Mouse (Mus musculus) urinary bladder, adult 18-20 months (tissue): ENCODE data around the gene Srrm3.
A peak's percentile ranks its signal among the peaks of the same experiment; 100 is the strongest.

ENCODE experiments used
- DNase-seq, 2 experiments: peaks; one replicate each; pipeline ENCODE4 v3.0.0; 2022; ENCODE audit warnings: low spot score in 2 of 2, mixed read lengths in 2 of 2

Srrm3 gene

GRCm38 (mm10) chr5:135903551-135904151 is 97.0 kb downstream of the Srrm3 start:
- DNase-seq: peak; percentile 84 to 96

- DNase-seq: no peak
These were observed 97.6 kb downstream of the Srrm3 start for GRCm38 (mm10) chr5:135904259-135904658.

GRCm38 (mm10) chr5:135905320-135906225 is 98.9 kb downstream of the Srrm3 start:
- no peak for DNase-seq

GRCm38 (mm10) chr5:135906846-135907245 is 100.2 kb downstream of the Srrm3 start:
- DNase-seq: no peak

GRCm38 (mm10) chr5:135907256-135907655 is 100.6 kb downstream of the Srrm3 start:
- DNase-seq: peak in 1 of 2 experiments; percentile 44

- no peak for DNase-seq
These were observed 101.5 kb downstream of the Srrm3 start for GRCm38 (mm10) chr5:135908185-135908584.

- DNase-seq: no peak
These were observed 102.3 kb downstream of the Srrm3 start for GRCm38 (mm10) chr5:135908989-135909388.

GRCm38 (mm10) chr5:135909646-135910045 is 103.0 kb downstream of the Srrm3 start:
- DNase-seq: no peak

GRCm38 (mm10) chr5:135910813-135911212 is 104.1 kb downstream of the Srrm3 start:
- no peak for DNase-seq

- no peak for DNase-seq
These were observed 105.0 kb downstream of the Srrm3 start for GRCm38 (mm10) chr5:135911633-135912220.

GRCm38 (mm10) chr5:135913201-135913600 is 106.5 kb downstream of the Srrm3 start:
- no peak for DNase-seq

GRCm38 (mm10) chr5:135914156-135914555 is 107.5 kb downstream of the Srrm3 start:
- DNase-seq: no peak

- DNase-seq: no peak
These were observed 109.4 kb downstream of the Srrm3 start for GRCm38 (mm10) chr5:135916051-135916565.

- DNase-seq: no peak
These were observed 109.9 kb downstream of the Srrm3 start for GRCm38 (mm10) chr5:135916601-135917000.

- DNase-seq: no peak
These were observed 110.8 kb downstream of the Srrm3 start for GRCm38 (mm10) chr5:135917327-135918058.

- DNase-seq: no peak
These were observed 111.4 kb downstream of the Srrm3 start for GRCm38 (mm10) chr5:135918059-135918437.

GRCm38 (mm10) chr5:135918593-135918992 is 111.9 kb downstream of the Srrm3 start:
- DNase-seq: no peak

GRCm38 (mm10) chr5:135919902-135920301 is 113.2 kb downstream of the Srrm3 start:
- no peak for DNase-seq

GRCm38 (mm10) chr5:135923901-135924300 is 117.2 kb downstream of the Srrm3 start:
- no peak for DNase-seq
